Mouse (Mus musculus): Measurements from ENCODE around the gene Tmem106a. TPM values are rescaled to one million over a fixed set of nuclear protein-coding genes. Genes with fewer than 3 reads are reported as not detected.

Gene Tmem106a
- polyA plus RNA-seq (2012; ENCODE audit: insufficient read depth, insufficient read length, missing spikeins) = 407 and 510 TPM in 2 replicates

- Histone ChIP-seq H3K27ac (ENCODE audit: insufficient read depth, low read depth, low read length) (peak within 1 kb of the TSS; percentile 99), H3K4me3 (ENCODE audit: insufficient read depth, low read length) (peak within 1 kb of the TSS; percentile 74), H3K4me1 (ENCODE audit: control insufficient read depth, insufficient read depth, low read length) (peaks cover 55% of the 10 kb centered on the region)
- TF ChIP-seq POLR2A (IDR thresholded peaks at IDR 0.05; ENCODE audit: borderline replicate concordance, low read depth, low read length) (no peak; the same call in 1 of the 2 replicates), CTCF (IDR thresholded peaks at IDR 0.05; ENCODE audit: low read depth, low read length) (no peak)
These were observed at the start of gene Tmem106a for GRCm38 (mm10) chr11:101582054-101583035. Gene Tmem106a, plus strand, starts transcription at chr11:101582242.

- H3K4me1 ChIP-seq (ENCODE audit: control insufficient read depth, insufficient read depth, low read length) = peaks cover 17% of the 10 kb centered on the region
- H3K4me3 ChIP-seq (ENCODE audit: insufficient read depth, low read length) = peak overlapping the region; percentile 21
- no peak for TF ChIP-seq POLR2A (IDR thresholded peaks at IDR 0.05; ENCODE audit: borderline replicate concordance, low read depth, low read length)
- TF ChIP-seq CTCF (IDR thresholded peaks at IDR 0.05; ENCODE audit: low read depth, low read length) = no peak
- H3K27ac ChIP-seq (ENCODE audit: insufficient read depth, low read depth, low read length) = peak overlapping the region; percentile 82
These were observed 38.5 kb upstream of the Tmem106a start for GRCm38 (mm10) chr11:101543533-101543932.

- Histone ChIP-seq H3K27ac (ENCODE audit: insufficient read depth, low read depth, low read length) (peak overlapping the region; percentile 82), H3K4me3 (ENCODE audit: insufficient read depth, low read length) (peak overlapping the region; percentile 21; the same call in 1 of the 2 replicates), H3K4me1 (ENCODE audit: control insufficient read depth, insufficient read depth, low read length) (peaks cover 17% of the 10 kb centered on the region)
- TF ChIP-seq CTCF (IDR thresholded peaks at IDR 0.05; ENCODE audit: low read depth, low read length) (no peak), POLR2A (IDR thresholded peaks at IDR 0.05; ENCODE audit: borderline replicate concordance, low read depth, low read length) (no peak)
These were observed 37.9 kb upstream of the Tmem106a start for GRCm38 (mm10) chr11:101544132-101544531.

DNA sequence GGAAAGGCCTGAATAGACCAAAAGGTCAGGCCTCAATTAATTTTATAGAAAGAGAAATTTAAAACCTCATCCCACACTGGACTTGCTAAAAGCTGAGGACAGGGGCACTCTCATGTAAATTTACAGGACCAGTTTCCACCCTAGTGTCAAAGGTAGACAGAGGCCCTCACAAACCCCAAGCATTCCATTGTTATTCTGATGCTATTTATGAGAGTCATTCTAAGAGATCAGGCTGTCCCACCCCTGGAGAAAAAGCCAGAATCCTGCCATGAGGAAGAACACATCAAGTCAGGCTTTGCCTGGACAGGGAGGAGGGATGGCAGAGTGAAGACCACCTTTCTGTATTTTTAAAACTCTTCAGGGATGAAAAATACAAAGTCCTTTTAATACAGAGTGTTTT, 33.5 kb upstream of the Tmem106a start:
- TF ChIP-seq CTCF (IDR thresholded peaks at IDR 0.05; ENCODE audit: low read depth, low read length) (no peak), POLR2A (IDR thresholded peaks at IDR 0.05; ENCODE audit: borderline replicate concordance, low read depth, low read length) (no peak)
- no peak overlapping the region for H3K4me3 ChIP-seq (ENCODE audit: insufficient read depth, low read length)
- peaks cover 11% of the 10 kb centered on the region for H3K4me1 ChIP-seq (ENCODE audit: control insufficient read depth, insufficient read depth, low read length)
- H3K27ac ChIP-seq (ENCODE audit: insufficient read depth, low read depth, low read length) = no peak overlapping the region

GRCm38 (mm10) chr11:101551751-101552475, 30.1 kb upstream of the Tmem106a start, which contains the start of the genes Brca1 and Nbr1:
Gene Brca1, minus strand, starts transcription at chr11:101551955.
Gene Nbr1, plus strand, starts transcription at chr11:101552149.
- peaks cover 8% of the 10 kb centered on the region; the same call in 1 of the 2 replicates for H3K4me1 ChIP-seq (ENCODE audit: control insufficient read depth, insufficient read depth, low read length)
- no peak for TF ChIP-seq POLR2A (IDR thresholded peaks at IDR 0.05; ENCODE audit: borderline replicate concordance, low read depth, low read length)
- TF ChIP-seq CTCF (IDR thresholded peaks at IDR 0.05; ENCODE audit: low read depth, low read length) = no peak

GRCm38 (mm10) chr11:101552476-101553300, 29.4 kb upstream of the Tmem106a start:
- TF ChIP-seq CTCF (IDR thresholded peaks at IDR 0.05; ENCODE audit: low read depth, low read length) = peak; percentile 22; the same call in 1 of the 2 replicates
- TF ChIP-seq POLR2A (IDR thresholded peaks at IDR 0.05; ENCODE audit: borderline replicate concordance, low read depth, low read length) = no peak
- H3K27ac ChIP-seq (ENCODE audit: insufficient read depth, low read depth, low read length) = peak overlapping the region; percentile 88
- H3K4me3 ChIP-seq (ENCODE audit: insufficient read depth, low read length) = peak overlapping the region; percentile 83
- peaks cover 8% of the 10 kb centered on the region; the same call in 1 of the 2 replicates for H3K4me1 ChIP-seq (ENCODE audit: control insufficient read depth, insufficient read depth, low read length)

More at GRCm38 (mm10) chr11:101551751-101552475, 30.1 kb upstream of the Tmem106a start, which contains the start of the genes Brca1 and Nbr1:
- Histone ChIP-seq H3K27ac (ENCODE audit: insufficient read depth, low read depth, low read length) (peak within 1 kb of the TSS; percentile 88), H3K4me3 (ENCODE audit: insufficient read depth, low read length) (peak within 1 kb of the TSS; percentile 83)

GRCm38 (mm10) chr11:101553354-101553930, 28.6 kb upstream of the Tmem106a start:
- no peak for TF ChIP-seq CTCF (IDR thresholded peaks at IDR 0.05; ENCODE audit: low read depth, low read length)
- TF ChIP-seq POLR2A (IDR thresholded peaks at IDR 0.05; ENCODE audit: borderline replicate concordance, low read depth, low read length) = no peak
- H3K4me3 ChIP-seq (ENCODE audit: insufficient read depth, low read length) = peak overlapping the region; percentile 83
- H3K4me1 ChIP-seq (ENCODE audit: control insufficient read depth, insufficient read depth, low read length) = peaks cover 12% of the 10 kb centered on the region; the same call in 1 of the 2 replicates
- peak overlapping the region; percentile 87 for H3K27ac ChIP-seq (ENCODE audit: insufficient read depth, low read depth, low read length)

DNA sequence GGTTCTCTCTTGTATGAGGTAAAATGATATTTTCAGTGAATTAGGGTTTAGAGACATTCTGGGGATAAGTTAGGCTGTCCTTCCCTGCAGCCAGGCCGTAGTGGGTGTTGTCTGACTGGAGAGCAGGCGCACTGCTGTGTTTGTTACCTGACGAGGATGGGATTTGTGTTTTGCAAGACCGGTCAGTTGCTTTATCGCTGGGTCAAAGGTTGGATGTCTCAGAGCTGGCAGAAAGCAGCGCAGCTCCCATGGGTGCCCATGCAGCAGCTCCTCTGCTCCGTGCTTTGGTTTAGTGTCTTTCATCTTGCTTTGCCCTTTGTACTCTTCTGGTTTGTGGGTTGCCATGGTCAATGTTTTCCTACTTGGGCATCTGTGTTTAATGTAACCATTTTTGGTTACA, 25.5 kb upstream of the Tmem106a start:
- no peak for TF ChIP-seq POLR2A (IDR thresholded peaks at IDR 0.05; ENCODE audit: borderline replicate concordance, low read depth, low read length)
- TF ChIP-seq CTCF (IDR thresholded peaks at IDR 0.05; ENCODE audit: low read depth, low read length) = no peak
- no peak overlapping the region for H3K4me3 ChIP-seq (ENCODE audit: insufficient read depth, low read length)
- peaks cover 20% of the 10 kb centered on the region for H3K4me1 ChIP-seq (ENCODE audit: control insufficient read depth, insufficient read depth, low read length)
- H3K27ac ChIP-seq (ENCODE audit: insufficient read depth, low read depth, low read length) = no peak overlapping the region
